Mouse (Mus musculus): ENCODE data around the gene Pcsk1n.

DNA sequence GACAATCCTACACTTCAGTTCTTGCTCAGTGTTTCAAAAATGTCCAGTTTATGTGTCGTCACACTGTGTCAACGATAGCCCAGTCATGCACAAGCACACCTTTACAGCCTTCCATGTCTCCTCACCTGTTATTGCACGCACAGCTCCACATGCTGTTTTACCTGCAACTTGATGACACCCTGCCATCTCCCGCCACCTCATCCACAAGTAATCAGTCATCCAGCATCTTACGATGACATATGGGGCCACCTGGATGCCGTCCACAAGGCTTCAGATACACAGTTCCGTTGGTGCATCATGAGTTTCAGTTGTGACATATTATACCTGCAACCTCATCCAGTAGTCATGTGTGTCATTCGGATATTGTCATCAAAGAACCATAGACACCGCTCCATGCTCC, 39.2 kb downstream of the Pcsk1n start:
- TF ChIP-seq CTCF (IDR thresholded peaks at IDR 0.05; ENCODE audit: low read depth) (no peak), EP300 (optimal IDR thresholded peaks at IDR 0.05) (no peak)

Data from stomach, postnatal 0 days (tissue).